Mouse (Mus musculus): ENCODE measurements around the gene Dnajc16. TPM values are rescaled to one million over a fixed set of nuclear protein-coding genes. Genes with fewer than 3 reads are reported as not detected.

The Dnajc16 gene
- total RNA-seq, 2 experiments from 2014 or later: 43.4 to 43.7 TPM

DNA sequence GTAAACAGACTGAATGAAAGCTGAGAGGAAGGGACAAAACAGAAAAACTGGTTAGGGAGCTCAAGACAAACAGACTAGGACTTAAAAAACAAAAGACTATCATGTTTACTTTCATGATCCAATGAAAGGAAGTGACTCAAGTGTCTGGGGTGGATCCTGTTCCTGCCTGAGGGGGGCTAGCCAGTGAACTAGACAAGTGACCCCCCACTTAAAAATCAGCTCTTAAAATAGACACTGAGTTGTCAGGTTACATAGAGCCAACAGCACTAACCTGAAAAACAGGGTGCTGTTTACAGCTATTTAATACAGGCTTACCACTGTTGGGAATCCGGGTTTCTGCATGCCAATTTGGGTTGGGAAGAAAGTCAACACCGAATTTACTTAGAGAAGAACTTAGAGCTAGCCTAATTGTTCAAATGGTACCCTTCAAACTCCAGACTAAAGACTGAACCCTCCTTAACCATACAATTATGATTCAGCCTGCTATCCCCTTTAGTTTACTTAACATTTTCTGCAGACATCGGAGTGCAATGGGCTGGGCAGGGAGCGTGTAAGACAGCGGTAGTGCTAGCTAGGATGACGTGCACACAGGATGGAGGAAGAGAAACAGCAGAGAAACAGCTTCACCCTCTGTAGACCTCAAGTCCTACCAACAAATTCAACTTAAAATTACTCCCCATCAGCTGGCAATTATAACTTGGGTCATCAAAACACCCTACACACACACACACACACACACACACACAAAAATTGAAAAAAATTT is 69.8 kb downstream of the Dnajc16 start:
- Histone ChIP-seq H3K4me3 (peak overlapping the region; percentile 3; the same call in 1 of the 2 replicates), H3K27ac (no peak overlapping the region)
- no peak for TF ChIP-seq CTCF (IDR thresholded peaks at IDR 0.05)
- DNase-seq (ENCODE audit: extremely low spot score in 1 of 2, low spot score in 2 of 2): no peak
- intact Hi-C loops (cut with DNase I): loop anchor here (10.0 kb wide), 1 partner anchor 234 kb away; no protein-coding TSS in a partner anchor

DNA sequence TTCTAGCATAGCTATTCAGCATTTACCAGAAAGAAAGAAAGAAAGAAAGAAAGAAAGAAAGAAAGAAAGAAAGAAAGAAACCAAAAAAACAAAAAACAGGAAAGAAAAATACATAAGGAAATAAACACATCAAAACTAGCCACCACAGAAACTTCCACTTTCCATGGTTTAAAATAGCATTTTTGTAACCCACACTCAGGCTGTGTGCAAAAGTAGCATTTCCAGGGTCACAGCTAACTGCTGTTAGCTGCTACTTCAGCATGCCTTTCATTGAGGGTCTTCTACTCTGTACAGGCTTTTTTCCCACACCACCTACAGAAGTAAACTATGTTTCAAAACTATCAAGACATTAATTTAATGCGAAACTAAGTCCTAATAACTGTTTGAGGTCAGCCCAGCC is 71.4 kb downstream of the Dnajc16 start:
- TF ChIP-seq CTCF (IDR thresholded peaks at IDR 0.05): no peak
- intact Hi-C loops (cut with DNase I): no loop called here
- Histone ChIP-seq H3K4me3 (no peak overlapping the region), H3K27ac (0 out of 2 replicates have a peak overlapping the region, but pooled peaks have one; percentile 3)
- DNase-seq (ENCODE audit: extremely low spot score in 1 of 2, low spot score in 2 of 2): no peak

DNA sequence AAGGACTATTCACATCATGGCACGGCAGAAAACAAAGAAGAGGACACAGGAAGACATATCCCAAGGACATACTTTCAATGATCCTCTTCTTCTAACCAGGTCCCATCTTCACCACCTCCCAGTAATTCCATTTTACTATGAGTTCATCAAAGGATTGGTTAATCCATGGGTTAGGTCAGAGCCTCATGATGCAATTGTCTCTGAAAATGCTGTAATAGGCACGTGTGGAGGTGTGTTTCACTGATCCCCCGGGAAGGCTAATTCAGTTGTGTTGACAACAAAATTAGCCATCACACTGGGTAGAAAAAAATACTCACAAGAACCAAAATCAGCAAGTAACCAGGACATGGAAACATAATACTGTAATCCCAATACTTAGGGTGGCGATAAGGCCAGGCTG is 73.1 kb downstream of the Dnajc16 start:
- intact Hi-C loops (cut with DNase I): no loop called here

DNA sequence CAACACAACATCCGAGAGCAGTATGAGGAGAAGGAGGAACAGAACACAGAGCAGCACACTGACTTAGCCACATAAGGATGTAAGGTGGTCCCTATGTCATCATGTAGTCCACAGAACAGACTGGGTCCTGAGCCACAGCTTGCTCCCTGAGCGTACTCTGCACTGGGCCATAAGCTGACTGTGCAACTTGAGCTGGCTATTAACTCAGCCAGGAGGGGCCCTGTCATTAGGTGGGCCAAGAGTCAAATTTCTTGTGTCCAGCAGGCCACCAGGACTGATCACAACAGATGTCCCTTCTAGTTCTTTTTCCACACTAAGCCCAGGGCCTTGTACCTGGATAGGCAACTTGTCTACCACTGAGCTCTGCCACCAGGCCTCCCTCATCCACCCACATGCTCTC is 75.7 kb downstream of the Dnajc16 start:
- Histone ChIP-seq H3K27ac (no peak overlapping the region), H3K4me3 (no peak overlapping the region)
- no peak for DNase-seq (ENCODE audit: extremely low spot score in 1 of 2, low spot score in 2 of 2)
- intact Hi-C loops (cut with DNase I): no loop called here
- no peak for TF ChIP-seq CTCF (IDR thresholded peaks at IDR 0.05)

More for the DNA sequence above, 73.1 kb downstream of the Dnajc16 start:
- no peak for DNase-seq (ENCODE audit: extremely low spot score in 1 of 2, low spot score in 2 of 2)
- H3K27ac ChIP-seq: no peak overlapping the region
- TF ChIP-seq CTCF (IDR thresholded peaks at IDR 0.05): no peak
- H3K4me3 ChIP-seq: no peak overlapping the region

GRCm38 (mm10) chr4:141713598-141714142 is 77.1 kb downstream of the Dnajc16 start:
- no peak overlapping the region for H3K27ac ChIP-seq
- TF ChIP-seq CTCF (IDR thresholded peaks at IDR 0.05): no peak
- intact Hi-C loops (cut with DNase I): no loop called here
- DNase-seq (ENCODE audit: extremely low spot score in 1 of 2, low spot score in 2 of 2): no peak
- H3K4me3 ChIP-seq: no peak overlapping the region

DNA sequence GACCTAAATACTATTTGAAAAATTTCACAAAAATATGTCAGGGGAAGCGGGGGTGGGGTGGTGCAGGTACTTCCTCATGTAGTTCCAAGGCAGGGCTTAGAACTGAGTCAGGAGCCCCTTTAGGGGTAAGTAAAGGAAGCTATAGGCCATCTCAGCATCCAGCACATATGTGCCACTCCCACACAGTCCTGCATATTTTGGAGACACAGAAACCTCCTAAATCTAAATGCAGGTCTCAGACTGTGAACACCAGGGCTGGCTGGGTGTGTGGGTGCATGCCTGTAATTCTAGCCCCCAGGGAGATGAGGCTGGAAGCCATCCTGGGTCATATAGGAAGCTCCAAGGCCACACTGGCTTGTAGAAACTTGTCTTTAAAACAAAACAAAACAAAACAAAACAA is 79.5 kb downstream of the Dnajc16 start:
- intact Hi-C loops (cut with DNase I): no loop called here
- DNase-seq (ENCODE audit: extremely low spot score in 1 of 2, low spot score in 2 of 2): no peak
- Histone ChIP-seq H3K27ac (peak overlapping the region; percentile 2; the same call in 1 of the 2 replicates), H3K4me3 (no peak overlapping the region)
- no peak for TF ChIP-seq CTCF (IDR thresholded peaks at IDR 0.05)

Other genes with a start within 250 kb of the Dnajc16 start
- 1 to 10 TPM in 1 of 2 experiments, under 1 TPM in 1; 0.75 to 1.1 TPM for gene Fblim1, start 184.8 kb downstream of the Dnajc16 start, total RNA-seq (2021)
- gene Tmem82, start 172.3 kb downstream of the Dnajc16 start, total RNA-seq (2021): 1 to 10 TPM in 1 of 2 experiments, under 1 TPM in 1; 0.30 to 1.1 TPM
- gene Slc25a34, start 167.1 kb downstream of the Dnajc16 start, total RNA-seq (2021): 1 to 10 TPM; 3.2 TPM
- 10 to 100 TPM; 90.1 to 94.2 TPM for gene Plekhm2, start 126.0 kb downstream of the Dnajc16 start, total RNA-seq (2021)
- gene Rsc1a1, start 105.3 kb downstream of the Dnajc16 start, total RNA-seq (2021): 1 to 10 TPM; 1.1 to 1.2 TPM
- gene Ddi2, start 67.5 kb downstream of the Dnajc16 start, total RNA-seq (2021): 10 to 100 TPM; 47.8 to 48.5 TPM
- 1 to 10 TPM; 2.0 to 2.7 TPM for gene Agmat, start 44.3 kb downstream of the Dnajc16 start, total RNA-seq (2021)
- gene Casp9, start 2.7 kb upstream of the Dnajc16 start, total RNA-seq (2021): 10 to 100 TPM; 22.1 to 22.4 TPM
- gene Cela2a, start 35.2 kb upstream of the Dnajc16 start, total RNA-seq (2021): not detected
- not detected for gene Ctrc, start 55.4 kb upstream of the Dnajc16 start, total RNA-seq (2021)
- gene Efhd2, start 84.0 kb upstream of the Dnajc16 start, total RNA-seq (2021): 100 to 1,000 TPM; 271 to 279 TPM
- 1 to 10 TPM; 9.0 to 9.2 TPM for gene Fhad1, start 224.2 kb upstream of the Dnajc16 start, total RNA-seq (2021)

All from left cerebral cortex, adult 2 months (tissue).